Mouse (Mus musculus) left cerebral cortex, postnatal 4 days (tissue): ENCODE data around the gene Gm5426. TPM values are rescaled to one million over a fixed set of nuclear protein-coding genes. Genes with fewer than 3 reads are reported as not detected.

Experiments used
- microRNA-seq: library from miRNA; unstranded; fragments of <30 nt; microRNA quantifications from one replicate; pipeline ENCODE4 v1.2.0, GENCODE M21; 2022
- total RNA-seq, 2 experiments: library from RNA; stranded (reverse); gene quantifications; 2 replicates each; pipeline ENCODE4 v1.2.3; 2021

Gene Gm5426
- total RNA-seq, 2 experiments from 2014 or later, result not detected

Small RNAs within 50 kb of the gene (microRNA-seq; reads per million reads assigned to microRNA genes)
- gene Gm22913, result not detected

Other genes starting within 250 kb of the Gm5426 start
- gene Eea1, start 196.0 kb upstream of the Gm5426 start, total RNA-seq, result 10 to 100 TPM; 26.6 to 27.6 TPM